Mouse (Mus musculus) small intestine, adult 2 months (tissue): ENCODE data around the gene Ubox5. TPM values are rescaled to one million over a fixed set of nuclear protein-coding genes. Genes with fewer than 3 reads are reported as not detected.
"Not testable (repeated sequence)": the region's sequence is repeated elsewhere in the genome, so short reads cannot be mapped to it uniquely, and the experiment has no call there.

Source experiments
- H3K27ac ChIP-seq: fragments of 200-500 bp; 2 replicates; pipeline ENCODE4 v1.5.1; 2012; ENCODE audit warnings: low read depth, low read length, control low read depth, inconsistent platforms; ENCODE audit not compliant: insufficient read depth
- H3K27me3 ChIP-seq: fragments of 200-500 bp; 2 replicates; pipeline ENCODE4 v1.6.1; 2012; ENCODE audit warnings: mild to moderate bottlenecking, moderate library complexity, low read length, inconsistent platforms; ENCODE audit not compliant: control insufficient read depth, insufficient read depth
- H3K36me3 ChIP-seq: fragments of 200-500 bp; 2 replicates; pipeline ENCODE4 v1.6.1; 2012; ENCODE audit warnings: mild to moderate bottlenecking, low read length, control low read depth, inconsistent platforms; ENCODE audit not compliant: control insufficient read depth, insufficient read depth
- H3K4me1 ChIP-seq: fragments of 200-500 bp; 2 replicates; pipeline ENCODE4 v1.6.1; 2012; ENCODE audit warnings: low read length, inconsistent platforms, mixed read lengths; ENCODE audit not compliant: control insufficient read depth, insufficient read depth, insufficient read length
- H3K4me3 ChIP-seq: fragments of 200-500 bp; 2 replicates; pipeline ENCODE4 v1.5.1; 2012; ENCODE audit warnings: low read depth, mild to moderate bottlenecking, control low read depth, inconsistent platforms, low read length, moderate library complexity
- CTCF ChIP-seq: fragments of 200-500 bp; IDR thresholded peaks from 2 replicates; pipeline ENCODE4 v1.5.1; 2012; ENCODE audit warnings: low read depth, mild to moderate bottlenecking, control low read depth, inconsistent platforms, low read length, moderate library complexity, mixed read lengths; ENCODE audit not compliant: insufficient replicate concordance, insufficient read length; ENCODE audit errors: extremely low read depth
- POLR2A ChIP-seq: fragments of 200-500 bp; IDR thresholded peaks from 2 replicates; pipeline ENCODE4 v1.6.1; 2012; ENCODE audit warnings: low read depth, mild to moderate bottlenecking, control low read depth, inconsistent platforms, low read length, moderate library complexity
- WGBS: fragments of 180-500 bp; shearing (Covaris S2); methylation state at CpG from one replicate; pipeline ENCODE4 v1.1.7; 2018; 5-methylcytosine and 5-hydroxymethylcytosine counted together
- polyA plus RNA-seq: library from polyadenylated mRNA; depleted of rRNA; stranded (reverse); fragments of >200 nt; gene quantifications from 2 replicates; pipeline ENCODE4 v1.2.3, GENCODE M21; 2012

Ubox5 gene
- polyA plus RNA-seq, 1 experiment: 3.4 TPM

- WGBS: 90% methylated on average over 6 of the region's 6 CpGs
These were observed 27.7 kb upstream of the Ubox5 start for GRCm38 (mm10) chr2:130657541-130657940.

DNA sequence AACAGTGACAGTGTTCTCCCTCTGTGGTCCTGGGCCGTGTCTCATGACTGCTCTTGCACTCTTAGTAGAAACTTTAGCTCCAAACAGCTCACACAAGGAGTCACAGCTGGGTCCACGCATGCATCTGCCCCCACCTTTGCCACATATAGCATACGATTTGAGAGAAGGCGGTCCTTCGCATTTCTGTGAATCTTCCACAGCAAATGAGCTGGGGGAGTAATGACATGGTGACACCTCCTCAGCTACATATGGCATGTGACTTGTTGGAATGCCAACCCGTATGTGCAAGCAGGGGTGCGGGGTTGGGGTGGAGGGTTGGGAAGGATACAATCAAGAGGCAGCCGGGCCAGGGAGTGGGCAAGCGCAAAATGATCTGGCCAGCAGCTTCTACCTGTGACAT is 26.7 kb upstream of the Ubox5 start:
- WGBS: 95% methylated on average over 9 of the region's 9 CpGs
- no peaks in the 10 kb centered on the region for H3K27me3 ChIP-seq
- TF ChIP-seq POLR2A (no peak), CTCF (no peak)
- H3K27ac ChIP-seq: no peak overlapping the region
- peaks cover 51% of the 10 kb centered on the region for H3K36me3 ChIP-seq
- no peak overlapping the region for H3K4me3 ChIP-seq
- no peaks in the 10 kb centered on the region for H3K4me1 ChIP-seq

More at GRCm38 (mm10) chr2:130657541-130657940, 27.7 kb upstream of the Ubox5 start:
- peaks cover 58% of the 10 kb centered on the region for H3K36me3 ChIP-seq
- H3K4me3 ChIP-seq: no peak overlapping the region
- TF ChIP-seq POLR2A (no peak), CTCF (no peak)
- no peaks in the 10 kb centered on the region for H3K4me1 ChIP-seq
- H3K27ac ChIP-seq: no peak overlapping the region
- H3K27me3 ChIP-seq: no peaks in the 10 kb centered on the region

- no peaks in the 10 kb centered on the region for H3K27me3 ChIP-seq
- H3K36me3 ChIP-seq: peaks cover 44% of the 10 kb centered on the region
These were observed 26.0 kb upstream of the Ubox5 start for GRCm38 (mm10) chr2:130655660-130656339.

GRCm38 (mm10) chr2:130653760-130654159 is 23.9 kb upstream of the Ubox5 start:
- TF ChIP-seq CTCF (no peak), POLR2A (no peak)
- no peak overlapping the region for H3K27ac ChIP-seq
- no peak overlapping the region for H3K4me3 ChIP-seq
- no peaks in the 10 kb centered on the region for H3K27me3 ChIP-seq
- peaks cover 38% of the 10 kb centered on the region for H3K36me3 ChIP-seq
- H3K4me1 ChIP-seq: peaks cover 2% of the 10 kb centered on the region; the same call in 1 of the 2 replicates
- 89% methylated on average over 1 of the region's 1 CpGs for WGBS

More at GRCm38 (mm10) chr2:130655660-130656339, 26.0 kb upstream of the Ubox5 start:
- H3K4me1 ChIP-seq: no peaks in the 10 kb centered on the region
- no peak overlapping the region for H3K4me3 ChIP-seq
- 90% methylated on average over 6 of the region's 6 CpGs for WGBS
- no peak overlapping the region for H3K27ac ChIP-seq
- no peak for TF ChIP-seq POLR2A
- TF ChIP-seq CTCF: no peak

GRCm38 (mm10) chr2:130653303-130653702 is 23.5 kb upstream of the Ubox5 start:
- Histone ChIP-seq H3K4me1 (peaks cover 2% of the 10 kb centered on the region; the same call in 1 of the 2 replicates), H3K27me3 (no peaks in the 10 kb centered on the region), H3K4me3 (no peak overlapping the region), H3K36me3 (peaks cover 34% of the 10 kb centered on the region), H3K27ac (no peak overlapping the region)
- WGBS: 91% methylated on average over 2 of the region's 2 CpGs
- TF ChIP-seq CTCF (no peak), POLR2A (no peak)

DNA sequence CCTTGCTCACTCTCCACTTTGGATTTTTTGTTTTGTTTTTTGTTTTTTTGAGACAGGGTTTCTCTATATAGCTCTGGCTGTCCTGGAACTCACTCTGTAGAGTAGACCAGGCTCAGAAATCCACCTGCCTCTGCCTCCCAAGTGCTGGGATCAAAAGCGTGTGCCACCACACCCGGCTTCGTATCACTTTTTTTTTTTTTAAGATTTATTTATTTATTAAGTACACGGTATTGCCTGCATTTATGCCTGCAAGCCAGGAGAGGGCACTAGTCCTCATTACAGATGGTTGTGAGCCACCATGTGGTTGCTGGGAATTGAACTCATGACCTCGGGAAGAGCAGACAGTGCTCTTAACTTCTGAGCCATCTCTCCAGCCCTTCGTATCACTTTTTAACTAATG is 19.2 kb upstream of the Ubox5 start:
- WGBS: 80% methylated on average over 6 of the region's 6 CpGs
- H3K36me3 ChIP-seq, H3K4me3 ChIP-seq, H3K27ac ChIP-seq, H3K4me1 ChIP-seq, H3K27me3 ChIP-seq: not testable (repeated sequence)

DNA sequence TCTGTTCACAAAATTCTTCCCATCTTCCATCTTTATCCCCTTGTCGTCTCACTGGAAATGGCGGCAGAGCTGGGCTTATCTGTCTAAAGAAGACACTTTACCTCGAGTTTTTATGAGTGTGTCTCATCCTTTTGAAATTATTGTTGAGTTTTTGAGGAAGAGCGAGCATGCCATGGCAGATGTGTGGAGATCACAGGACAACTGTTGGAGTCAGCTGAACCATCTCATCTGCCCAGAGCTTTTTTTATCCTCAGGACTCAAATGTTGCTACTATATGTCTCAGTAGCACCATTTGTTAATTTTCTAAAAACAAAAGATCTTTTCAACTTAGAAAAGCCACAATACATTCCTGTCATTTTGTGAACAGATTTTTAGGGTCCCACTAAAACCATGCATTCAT is 15.4 kb upstream of the Ubox5 start:
- WGBS: 77% methylated on average over 4 of the region's 4 CpGs
- H3K4me1 ChIP-seq: peaks cover 6% of the 10 kb centered on the region
- TF ChIP-seq POLR2A: no peak
- no peak for TF ChIP-seq CTCF

More for the DNA sequence above, 15.4 kb upstream of the Ubox5 start:
- Histone ChIP-seq H3K4me3 (no peak overlapping the region), H3K36me3 (0 out of 2 replicates have a peak, but pooled peaks cover 2% of the 10 kb centered on the region), H3K27me3 (no peaks in the 10 kb centered on the region), H3K27ac (no peak overlapping the region)
